Mouse (Mus musculus): ENCODE results near the gene Timp1. TPM values are rescaled to one million over a fixed set of nuclear protein-coding genes. Genes with fewer than 3 reads are reported as not detected.

Timp1 gene
- total RNA-seq (2023) = under 1 TPM in 1 of 2 experiments, not detected in 1; 0.82 TPM

DNA sequence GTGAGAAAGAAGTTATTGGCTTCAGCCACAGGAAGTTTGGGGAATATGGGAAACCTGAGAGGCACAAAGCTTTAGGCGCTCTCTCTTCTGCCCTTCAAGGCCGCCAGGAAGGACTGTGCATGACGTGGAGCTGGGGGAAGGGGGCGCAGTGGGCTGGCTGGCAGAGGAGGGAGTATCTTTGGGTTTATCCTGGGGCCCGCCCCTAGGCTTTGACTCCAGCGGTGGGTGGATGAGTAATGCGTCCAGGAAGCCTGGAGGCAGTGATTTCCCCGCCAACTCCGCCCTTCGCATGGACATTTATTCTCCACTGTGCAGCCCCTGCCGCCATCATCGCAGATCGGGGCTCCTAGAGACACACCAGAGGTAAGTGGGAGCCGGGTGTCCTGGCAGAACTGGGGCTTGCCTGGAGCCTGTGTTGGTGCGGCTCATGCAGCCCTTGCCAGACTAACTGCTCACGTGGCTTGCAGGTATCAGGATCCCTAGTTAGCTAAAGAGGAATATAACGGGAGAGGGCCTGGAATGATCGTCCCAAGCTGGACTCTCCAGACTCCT lies at the start of gene Timp1:
Gene Timp1, plus strand, starts transcription at position 205 of the 552 bp plus-strand sequence.

GRCm38 (mm10) chrX:20920844-20921364 lies 50.9 kb downstream of the Timp1 start, which contains the start of gene Syn1:
TSS of gene Syn1 (minus strand) at chrX:20921004.

Other genes with a start within 250 kb of the Timp1 start
- 100 to 1,000 TPM; 166 to 202 TPM for gene Uba1, start 211.8 kb upstream of the Timp1 start, total RNA-seq (2023)
- 10 to 100 TPM; 63.7 to 69.9 TPM for gene Cdk16, start 182.2 kb upstream of the Timp1 start, total RNA-seq (2023)
- 1 to 10 TPM; 3.3 to 4.1 TPM for gene Usp11, start 166.3 kb upstream of the Timp1 start, total RNA-seq (2023)
- gene Araf, start 72.4 kb upstream of the Timp1 start, total RNA-seq (2023) = 10 to 100 TPM; 76.1 to 77.9 TPM
- 1 to 10 TPM; 1.8 to 2.2 TPM for gene Syn1, start 50.8 kb downstream of the Timp1 start, total RNA-seq (2023)
- gene Cfp, start 61.4 kb downstream of the Timp1 start, total RNA-seq (2023) = 100 to 1,000 TPM; 418 to 461 TPM
- gene Elk1, start 80.4 kb downstream of the Timp1 start, total RNA-seq (2023) = 10 to 100 TPM; 15.4 to 17.0 TPM
- gene Uxt, start 91.9 kb downstream of the Timp1 start, total RNA-seq (2023) = 10 to 100 TPM; 19.2 to 27.6 TPM
- gene Zfp182, start 192.2 kb downstream of the Timp1 start, total RNA-seq (2023) = 10 to 100 TPM; 16.2 to 23.3 TPM
- gene Spaca5, start 198.2 kb downstream of the Timp1 start, total RNA-seq (2023) = not detected
- under 1 TPM in 1 of 2 experiments, not detected in 1; 0.58 TPM for gene Zfp300, start 219.4 kb downstream of the Timp1 start, total RNA-seq (2023)
- gene Ssxa1, start 245.7 kb downstream of the Timp1 start, total RNA-seq (2023) = not detected